Mouse (Mus musculus): ENCODE data around the gene Itprid1. TPM values are rescaled to one million over a fixed set of nuclear protein-coding genes. Genes with fewer than 3 reads are reported as not detected.

Itprid1 gene
- polyA plus RNA-seq, 1 experiment from 2014 or later, result not detected

- Histone ChIP-seq H3K9ac (replicated peaks) (no peak overlapping the region), H3K4me2 (ENCODE audit: low read depth, low read length) (no peak overlapping the region), H3K4me1 (ENCODE audit: insufficient read depth) (no peaks in the 10 kb centered on the region), H3K27me3 (ENCODE audit: insufficient read depth, low read length) (no peaks in the 10 kb centered on the region), H3K9me3 (ENCODE audit: low read length) (no peaks in the 10 kb centered on the region), H3K4me3 (ENCODE audit: low read depth, low read length) (no peak overlapping the region), H3K36me3 (replicated peaks; ENCODE audit: insufficient read depth, low read length) (no peaks in the 10 kb centered on the region), H3K27ac (ENCODE audit: low read depth) (no peak overlapping the region)
- ATAC-seq, result no peak
- WGBS (ENCODE audit: insufficient replicate concordance), result 78% methylated on average over 5 of the region's 5 CpGs
- DNase-seq, result no peak
- TF ChIP-seq EP300 (IDR thresholded peaks at IDR 0.05; ENCODE audit: low read depth) (no peak), CTCF (IDR thresholded peaks at IDR 0.05; ENCODE audit: low read depth) (no peak)
Observed at GRCm38 (mm10) chr6:55919206-55919605, 82.5 kb downstream of the Itprid1 start.

- TF ChIP-seq EP300 (IDR thresholded peaks at IDR 0.05; ENCODE audit: low read depth), result no peak
- no peak for TF ChIP-seq CTCF (IDR thresholded peaks at IDR 0.05; ENCODE audit: low read depth)
- ATAC-seq (no peak), DNase-seq (no peak)
- 72% methylated on average over 3 of the region's 3 CpGs for WGBS (ENCODE audit: insufficient replicate concordance)
- H3K4me3 ChIP-seq (ENCODE audit: low read depth, low read length), result no peak overlapping the region
- no peak overlapping the region for H3K4me2 ChIP-seq (ENCODE audit: low read depth, low read length)
- no peaks in the 10 kb centered on the region for H3K27me3 ChIP-seq (ENCODE audit: insufficient read depth, low read length)
- no peak overlapping the region for H3K27ac ChIP-seq (ENCODE audit: low read depth)
- no peaks in the 10 kb centered on the region for H3K9me3 ChIP-seq (ENCODE audit: low read length)
- H3K36me3 ChIP-seq (replicated peaks; ENCODE audit: insufficient read depth, low read length), result no peaks in the 10 kb centered on the region
- H3K9ac ChIP-seq (replicated peaks), result no peak overlapping the region
- H3K4me1 ChIP-seq (ENCODE audit: insufficient read depth), result no peaks in the 10 kb centered on the region
Observed at GRCm38 (mm10) chr6:55920282-55920720, 83.6 kb downstream of the Itprid1 start.

- no peak for ATAC-seq
- no peak overlapping the region for H3K4me3 ChIP-seq (ENCODE audit: low read depth, low read length)
- no peaks in the 10 kb centered on the region for H3K9me3 ChIP-seq (ENCODE audit: low read length)
- H3K9ac ChIP-seq (replicated peaks), result no peak overlapping the region
- WGBS (ENCODE audit: insufficient replicate concordance), result 72% methylated on average over 4 of the region's 4 CpGs
- H3K27me3 ChIP-seq (ENCODE audit: insufficient read depth, low read length), result no peaks in the 10 kb centered on the region
- DNase-seq, result no peak
- H3K4me1 ChIP-seq (ENCODE audit: insufficient read depth), result no peaks in the 10 kb centered on the region
- H3K27ac ChIP-seq (ENCODE audit: low read depth), result no peak overlapping the region
- H3K36me3 ChIP-seq (replicated peaks; ENCODE audit: insufficient read depth, low read length), result no peaks in the 10 kb centered on the region
- H3K4me2 ChIP-seq (ENCODE audit: low read depth, low read length), result no peak overlapping the region
- TF ChIP-seq CTCF (IDR thresholded peaks at IDR 0.05; ENCODE audit: low read depth) (no peak), EP300 (IDR thresholded peaks at IDR 0.05; ENCODE audit: low read depth) (no peak)
Observed at GRCm38 (mm10) chr6:55920866-55921630, 84.4 kb downstream of the Itprid1 start.

- WGBS (ENCODE audit: insufficient replicate concordance), result 58% methylated on average over 1 of the region's 1 CpGs
- no peak for ATAC-seq
Observed at GRCm38 (mm10) chr6:55944709-55945108, 108.0 kb downstream of the Itprid1 start.

GRCm38 (mm10) chr6:55950345-55951110 is 113.8 kb downstream of the Itprid1 start:
- Histone ChIP-seq H3K4me2 (ENCODE audit: low read depth, low read length) (no peak overlapping the region), H3K4me3 (ENCODE audit: low read depth, low read length) (no peak overlapping the region), H3K9ac (replicated peaks) (no peak overlapping the region), H3K27me3 (ENCODE audit: insufficient read depth, low read length) (no peaks in the 10 kb centered on the region), H3K4me1 (ENCODE audit: insufficient read depth) (no peaks in the 10 kb centered on the region), H3K27ac (ENCODE audit: low read depth) (no peak overlapping the region), H3K9me3 (ENCODE audit: low read length) (no peaks in the 10 kb centered on the region), H3K36me3 (replicated peaks; ENCODE audit: insufficient read depth, low read length) (no peaks in the 10 kb centered on the region)
- ATAC-seq (0 out of 2 replicates have a peak, but pooled peaks have one; percentile 33), DNase-seq (peak; percentile 30)
- 66% methylated on average over 8 of the region's 8 CpGs for WGBS (ENCODE audit: insufficient replicate concordance)
- TF ChIP-seq CTCF (IDR thresholded peaks at IDR 0.05; ENCODE audit: low read depth), result peak; percentile 86
- no peak for TF ChIP-seq EP300 (IDR thresholded peaks at IDR 0.05; ENCODE audit: low read depth)

More at GRCm38 (mm10) chr6:55944709-55945108, 108.0 kb downstream of the Itprid1 start:
- H3K27me3 ChIP-seq (ENCODE audit: insufficient read depth, low read length), result no peaks in the 10 kb centered on the region
- H3K27ac ChIP-seq (ENCODE audit: low read depth), result no peak overlapping the region
- no peak overlapping the region for H3K9ac ChIP-seq (replicated peaks)
- H3K4me1 ChIP-seq (ENCODE audit: insufficient read depth), result no peaks in the 10 kb centered on the region
- no peak overlapping the region for H3K4me2 ChIP-seq (ENCODE audit: low read depth, low read length)
- no peak for TF ChIP-seq EP300 (IDR thresholded peaks at IDR 0.05; ENCODE audit: low read depth)
- TF ChIP-seq CTCF (IDR thresholded peaks at IDR 0.05; ENCODE audit: low read depth), result no peak
- no peak overlapping the region for H3K4me3 ChIP-seq (ENCODE audit: low read depth, low read length)
- no peaks in the 10 kb centered on the region for H3K36me3 ChIP-seq (replicated peaks; ENCODE audit: insufficient read depth, low read length)
- no peaks in the 10 kb centered on the region for H3K9me3 ChIP-seq (ENCODE audit: low read length)
- DNase-seq, result no peak

GRCm38 (mm10) chr6:55972998-55973397 is 136.3 kb downstream of the Itprid1 start:
- H3K4me2 ChIP-seq (ENCODE audit: low read depth, low read length), result no peak overlapping the region
- no peaks in the 10 kb centered on the region for H3K27me3 ChIP-seq (ENCODE audit: insufficient read depth, low read length)
- no peaks in the 10 kb centered on the region for H3K4me1 ChIP-seq (ENCODE audit: insufficient read depth)
- ATAC-seq (no peak), DNase-seq (no peak)
- no peak overlapping the region for H3K27ac ChIP-seq (ENCODE audit: low read depth)
- H3K9me3 ChIP-seq (ENCODE audit: low read length), result no peaks in the 10 kb centered on the region
- H3K4me3 ChIP-seq (ENCODE audit: low read depth, low read length), result no peak overlapping the region
- no peaks in the 10 kb centered on the region for H3K36me3 ChIP-seq (replicated peaks; ENCODE audit: insufficient read depth, low read length)
- no peak overlapping the region for H3K9ac ChIP-seq (replicated peaks)
- TF ChIP-seq CTCF (IDR thresholded peaks at IDR 0.05; ENCODE audit: low read depth) (peak; percentile 30), EP300 (IDR thresholded peaks at IDR 0.05; ENCODE audit: low read depth) (no peak)
